Mouse (Mus musculus) mesoderm, embryonic 11.5 days (tissue): ENCODE data around the gene Olfr986.

Source experiments
- DNase-seq: peaks from one replicate; pipeline ENCODE4 v3.0.0-alpha.2; 2012; ENCODE audit warnings: low read depth, low spot score

Gene Olfr986

GRCm38 (mm10) chr9:40234233-40235072, 53.7 kb downstream of the Olfr986 start:
- DNase-seq: no peak

DNA sequence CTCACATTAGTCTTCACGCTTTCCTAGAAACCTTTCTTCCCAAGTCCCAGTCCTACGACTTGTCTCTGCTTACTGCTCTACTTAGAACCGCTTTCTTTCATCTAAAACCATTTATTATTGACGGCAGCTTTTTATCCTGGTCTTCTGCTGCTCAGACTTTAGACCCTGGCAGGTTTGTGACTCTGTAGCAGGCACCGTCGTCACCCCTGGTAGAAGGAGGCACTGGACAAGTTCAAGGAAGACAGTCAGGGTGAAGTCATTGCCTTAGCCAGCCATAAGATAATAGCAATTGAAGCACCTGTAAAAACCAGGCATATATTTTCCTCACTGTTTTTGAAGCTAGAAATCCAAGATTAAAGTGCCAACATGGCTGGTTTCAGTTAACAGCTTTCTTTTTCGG, 54.5 kb downstream of the Olfr986 start:
- DNase-seq: no peak
